Mouse (Mus musculus) R1 (cell line): ENCODE results near the gene Myo18b.

Experiments
- DNase-seq: peaks from one replicate; pipeline ENCODE4 v3.0.0-alpha.2; 2018; ENCODE audit warnings: low read depth, low spot score

The Myo18b gene

DNA sequence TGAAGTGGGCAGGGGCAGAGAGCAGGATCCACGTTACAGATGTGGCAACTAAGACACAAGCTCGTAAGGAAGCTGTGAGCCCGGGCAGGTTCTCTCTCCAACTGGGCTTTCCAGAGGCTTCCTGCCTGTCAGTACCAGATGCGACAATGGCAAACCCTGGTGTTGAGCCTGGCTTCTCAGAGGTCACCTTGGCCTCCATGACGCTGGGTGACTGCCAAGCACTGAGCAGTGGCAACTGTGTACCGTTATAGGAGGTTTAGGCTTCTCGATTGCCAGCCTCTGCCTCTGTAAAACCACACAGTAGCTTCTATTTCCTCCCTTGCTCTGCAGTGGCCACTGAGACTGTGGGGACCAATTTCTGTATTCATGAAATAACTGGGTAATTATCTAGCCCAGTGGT is 81.1 kb downstream of the Myo18b start:
- no peak for DNase-seq

DNA sequence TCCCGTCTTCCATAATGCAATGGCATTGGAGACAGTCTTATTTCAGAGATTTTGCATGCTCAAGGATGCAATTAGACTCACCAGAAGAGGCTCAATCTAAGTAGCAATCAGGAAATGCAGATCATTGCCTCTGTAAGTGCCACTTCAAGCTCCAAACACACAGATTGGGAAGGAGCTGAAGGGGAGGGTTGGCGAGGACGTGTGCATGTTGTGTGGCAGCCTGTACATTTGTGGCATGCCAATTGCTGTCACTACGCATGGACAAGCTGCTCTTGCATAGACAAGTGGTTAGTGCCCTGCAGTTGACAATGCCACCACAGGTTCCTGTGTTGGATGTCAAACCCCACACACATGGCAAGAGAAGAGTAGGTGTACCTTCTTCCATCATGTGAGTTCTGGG is 88.5 kb downstream of the Myo18b start:
- DNase-seq, result no peak

GRCm38 (mm10) chr5:112796086-112796485 is 100.1 kb downstream of the Myo18b start:
- DNase-seq, result no peak

DNA sequence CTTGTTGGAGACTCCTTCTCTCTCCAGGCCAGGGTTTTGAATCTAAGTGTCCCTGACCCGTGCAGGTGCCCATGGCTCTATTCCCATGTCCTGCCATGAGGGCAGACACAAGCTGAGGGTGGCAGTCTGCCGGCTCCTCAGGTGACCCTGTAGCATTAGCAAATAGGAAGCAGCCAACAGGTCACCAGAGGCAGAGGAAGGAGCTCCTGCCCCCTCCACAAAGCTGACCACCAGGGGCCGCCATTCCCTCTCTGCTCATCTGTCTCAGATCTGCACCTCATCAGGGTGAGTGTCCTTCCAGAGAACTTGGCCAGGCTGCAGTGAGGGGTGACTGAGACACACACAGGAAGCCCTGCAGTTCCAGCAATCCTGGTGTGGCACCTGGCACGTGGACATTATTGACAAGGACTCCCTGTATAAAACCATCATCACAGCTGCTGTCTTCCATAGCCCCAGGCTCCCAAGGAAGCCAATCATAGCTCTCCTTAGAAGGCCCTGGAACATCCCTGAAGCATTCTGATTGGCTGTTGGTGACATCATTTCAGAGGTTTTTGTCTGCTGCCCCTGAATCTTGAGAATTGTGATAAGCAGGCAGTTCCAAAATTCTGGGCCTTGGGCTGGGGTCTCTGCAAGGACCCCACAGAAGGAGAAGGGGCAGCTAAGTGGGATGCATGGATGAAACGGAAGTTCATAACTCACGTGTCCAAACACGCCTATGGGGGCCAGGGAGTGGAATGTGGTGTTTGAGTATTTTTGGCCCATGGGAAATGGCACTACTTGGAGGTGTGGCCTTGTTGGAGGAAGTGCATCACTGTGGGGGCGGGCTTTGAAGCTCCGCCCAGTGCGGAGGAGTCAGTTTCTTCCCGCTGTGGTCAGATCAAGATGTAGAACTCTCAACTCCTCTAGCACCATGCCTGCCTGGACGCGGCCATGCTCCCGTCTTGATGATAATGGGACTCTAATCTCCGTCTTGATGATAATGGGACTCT is 104.1 kb downstream of the Myo18b start:
- DNase-seq, result peak; percentile 91

- no peak for DNase-seq
Observed at GRCm38 (mm10) chr5:112790376-112791111, 105.6 kb downstream of the Myo18b start.

- no peak for DNase-seq
Observed at GRCm38 (mm10) chr5:112788441-112788840, 107.7 kb downstream of the Myo18b start.

DNA sequence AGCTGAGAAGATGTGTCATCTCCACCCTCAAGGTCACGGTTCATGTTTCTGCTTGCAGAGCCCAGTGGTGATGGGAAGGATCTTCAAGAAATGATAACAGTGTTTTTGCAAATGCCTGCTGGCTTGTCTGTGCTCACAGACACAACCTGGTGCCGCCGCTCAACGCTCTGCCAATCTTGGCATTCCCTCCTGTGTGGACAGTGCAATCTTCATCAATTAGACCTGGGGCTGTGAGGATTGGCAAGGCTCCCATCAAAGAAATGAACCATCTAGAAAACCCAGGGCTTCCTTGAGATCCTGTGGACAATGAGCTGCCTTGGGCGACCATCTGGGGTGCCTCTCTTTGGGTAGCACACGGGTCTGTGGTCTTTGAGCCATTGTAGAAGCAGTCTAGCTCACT is 109.4 kb downstream of the Myo18b start:
- no peak for DNase-seq

GRCm38 (mm10) chr5:112786031-112786430 is 110.1 kb downstream of the Myo18b start:
- DNase-seq, result no peak

GRCm38 (mm10) chr5:112781719-112782118 is 114.4 kb downstream of the Myo18b start:
- no peak for DNase-seq

DNA sequence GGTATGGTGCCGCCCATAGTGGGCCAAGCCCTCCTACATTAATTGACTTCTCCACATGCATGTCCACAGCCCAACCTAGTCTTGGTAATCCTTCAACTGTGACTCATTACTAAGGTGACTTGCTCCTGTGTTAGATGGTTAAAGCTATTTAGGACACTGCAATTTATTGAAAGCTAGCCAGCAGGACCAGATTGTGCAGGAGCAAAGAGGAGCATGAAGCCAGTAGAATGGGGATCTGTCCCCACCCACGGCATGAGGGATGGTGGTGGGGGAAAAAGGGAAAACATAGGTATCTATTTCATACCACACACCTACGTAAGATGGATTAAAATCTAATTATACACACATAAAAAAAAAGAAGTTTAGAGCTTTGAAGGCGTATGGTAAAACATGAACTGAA is 114.9 kb downstream of the Myo18b start:
- DNase-seq, result no peak

- no peak for DNase-seq
Observed at GRCm38 (mm10) chr5:112780383-112780782, 115.8 kb downstream of the Myo18b start.

GRCm38 (mm10) chr5:112776781-112777405 is 119.3 kb downstream of the Myo18b start:
- no peak for DNase-seq

DNA sequence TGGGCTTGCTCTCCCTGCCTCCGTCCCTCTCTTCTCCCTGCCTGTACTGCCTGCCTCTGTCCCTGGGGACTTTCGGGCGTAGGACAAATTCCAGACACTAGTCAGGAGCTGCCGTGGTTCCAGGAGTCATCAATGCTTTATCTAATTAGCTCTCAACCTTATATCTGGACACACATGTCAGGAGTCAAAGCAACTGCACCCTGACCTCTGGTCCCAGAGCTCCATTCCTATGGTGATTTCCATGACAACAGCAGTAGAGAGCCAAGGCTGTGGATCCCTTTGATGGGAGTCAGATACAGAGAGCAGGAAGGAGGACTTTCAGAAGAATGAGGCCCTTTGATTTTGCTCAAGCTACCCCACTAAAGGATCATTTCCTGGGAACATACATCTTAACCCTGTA is 122.7 kb downstream of the Myo18b start:
- DNase-seq, result no peak

GRCm38 (mm10) chr5:112771376-112771901 is 124.7 kb downstream of the Myo18b start:
- DNase-seq, result peak; percentile 38

DNA sequence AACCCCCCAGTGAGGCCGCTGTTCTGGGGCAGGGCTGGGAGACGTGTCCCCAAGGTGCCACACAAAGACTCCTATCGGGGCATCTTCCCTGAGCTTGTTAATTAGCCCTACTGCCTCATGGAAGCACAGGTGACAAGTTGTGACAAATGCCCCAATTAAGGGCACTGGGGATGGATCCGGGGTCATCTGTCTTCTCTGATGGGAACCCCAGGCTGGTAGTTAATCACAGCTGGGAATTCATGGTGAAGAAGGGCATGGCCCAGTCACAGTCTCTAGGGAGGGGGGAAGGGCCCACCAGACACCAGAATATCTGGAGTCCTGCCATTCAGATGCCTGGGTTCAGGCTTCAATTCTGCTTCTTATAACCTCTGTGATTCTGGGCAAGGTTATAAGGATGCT is 126.4 kb downstream of the Myo18b start:
- no peak for DNase-seq

DNA sequence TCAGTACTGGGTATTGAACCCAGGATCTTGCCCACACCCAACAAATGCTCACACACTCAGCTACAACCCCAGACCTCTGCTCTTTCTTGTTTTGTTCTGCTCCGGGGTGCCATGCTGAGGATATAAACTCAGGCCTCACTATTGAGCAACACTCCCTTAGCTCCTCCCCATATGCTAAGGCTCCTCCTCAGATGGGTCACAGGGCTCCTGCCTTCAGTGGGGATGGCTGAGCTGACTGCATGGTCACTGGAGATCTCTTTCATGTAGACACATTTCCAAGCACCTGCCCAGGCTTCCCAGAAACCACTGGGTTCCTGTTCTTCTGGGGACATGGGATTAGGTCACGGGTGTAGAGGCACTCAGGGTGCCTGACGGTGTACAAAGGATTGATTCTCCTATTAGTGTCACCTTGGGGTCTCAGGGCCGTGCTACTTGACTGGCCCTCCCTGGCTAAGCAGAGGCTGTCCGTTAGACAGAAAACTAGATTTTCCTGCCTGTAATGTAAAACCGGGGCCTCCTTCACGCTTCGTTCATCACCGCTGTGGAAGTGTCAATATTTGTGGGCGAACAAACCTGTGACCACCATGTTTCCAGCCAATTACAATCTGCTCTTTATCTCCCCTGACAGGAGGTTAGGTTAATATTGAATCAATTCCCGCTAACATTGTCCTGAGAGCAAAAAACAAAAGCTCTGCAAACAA is 127.0 kb downstream of the Myo18b start:
- DNase-seq, result no peak

GRCm38 (mm10) chr5:112768556-112768955 is 127.6 kb downstream of the Myo18b start:
- peak; percentile 64 for DNase-seq

DNA sequence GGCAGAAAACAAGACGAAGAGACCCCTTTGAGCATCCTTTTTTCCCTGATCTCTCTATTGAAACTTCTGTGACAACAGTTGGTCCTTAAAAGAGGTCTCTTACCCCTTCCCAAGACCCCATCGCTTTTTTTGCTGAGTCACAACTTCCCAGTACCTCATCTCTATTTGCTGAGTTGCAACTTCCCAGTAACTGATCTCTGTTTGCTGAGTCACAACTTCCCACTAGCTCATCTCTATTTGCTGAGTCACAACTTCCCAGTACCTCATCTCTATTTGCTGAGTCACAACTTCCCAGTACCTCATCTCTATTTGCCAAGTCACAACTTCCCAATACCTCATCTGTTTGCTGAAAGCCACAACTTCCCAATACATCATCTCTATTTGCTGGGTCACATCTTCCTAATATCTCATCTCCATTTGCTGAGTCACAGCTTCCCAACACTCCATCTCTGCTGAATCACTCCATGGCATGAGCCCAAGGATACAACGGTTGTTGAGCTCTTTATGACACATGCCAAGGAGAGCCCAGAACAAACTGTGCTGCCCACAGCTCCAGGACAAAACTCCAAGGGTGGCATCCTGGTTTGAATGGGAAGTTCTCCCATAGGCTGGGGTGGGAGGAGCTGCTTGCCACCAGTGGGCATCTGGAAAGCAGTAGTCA is 134.6 kb downstream of the Myo18b start:
- DNase-seq, result peak; percentile 41

DNA sequence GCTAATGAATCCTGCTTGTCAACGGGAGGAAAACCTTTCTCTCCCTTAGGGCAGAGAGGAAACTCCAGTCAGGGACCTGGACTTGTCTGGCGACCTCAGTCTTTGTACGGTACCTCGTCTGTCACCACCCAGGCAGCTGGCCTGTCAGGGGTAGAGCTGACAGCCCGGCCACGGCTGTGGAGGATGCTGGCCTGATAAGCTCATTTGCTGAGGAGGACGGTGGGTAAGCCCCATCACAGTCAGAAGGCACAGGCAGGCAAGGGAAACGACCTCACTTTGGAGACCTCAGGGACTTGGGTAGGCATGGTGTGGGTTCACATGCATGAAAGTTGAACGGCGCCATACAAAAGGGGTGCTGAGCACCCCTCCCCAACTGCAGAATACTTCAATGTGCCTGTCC is 140.6 kb downstream of the Myo18b start:
- no peak for DNase-seq

DNA sequence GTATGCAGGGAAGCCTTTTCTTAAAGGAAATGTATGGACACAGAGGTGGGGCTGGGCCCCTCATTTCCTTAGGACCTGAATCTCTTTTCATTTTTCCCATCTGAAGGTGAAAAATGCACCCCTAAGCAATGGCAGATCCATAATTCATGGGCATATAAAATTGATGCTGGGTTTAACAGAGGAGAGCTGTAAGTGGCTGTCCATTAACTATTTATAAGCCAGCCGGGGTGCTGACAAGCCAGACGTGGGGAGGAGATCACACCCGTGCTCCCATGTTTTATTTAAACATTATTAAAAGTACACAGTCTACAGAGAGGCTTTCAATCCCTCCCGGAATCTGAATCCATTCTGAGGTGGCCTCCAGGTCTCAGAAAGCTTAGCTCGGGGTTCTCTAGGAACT is 146.5 kb downstream of the Myo18b start:
- no peak for DNase-seq
